Mouse (Mus musculus): ENCODE results near the gene Popdc2.

The Popdc2 gene

DNA sequence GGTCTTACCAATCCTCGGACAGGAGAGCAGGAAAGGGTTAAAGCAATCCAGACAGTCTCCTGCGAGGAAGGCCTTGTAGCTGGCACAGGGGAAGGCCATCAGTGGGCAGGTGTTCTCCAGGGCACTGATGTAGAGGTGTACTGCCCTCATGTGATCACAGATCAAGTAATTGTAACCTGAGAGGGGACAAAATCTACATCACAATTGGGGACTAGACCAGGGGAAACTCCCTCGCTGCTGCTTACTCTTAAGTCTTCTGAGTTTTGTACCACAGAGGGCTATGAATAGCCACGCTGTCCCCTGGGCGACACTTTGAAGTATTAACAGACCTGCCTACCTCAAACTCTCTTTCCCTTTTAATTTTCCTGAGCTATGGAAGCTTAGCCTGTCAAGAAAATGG, 45.6 kb downstream of the Popdc2 start:
- no peak for DNase-seq

DNA sequence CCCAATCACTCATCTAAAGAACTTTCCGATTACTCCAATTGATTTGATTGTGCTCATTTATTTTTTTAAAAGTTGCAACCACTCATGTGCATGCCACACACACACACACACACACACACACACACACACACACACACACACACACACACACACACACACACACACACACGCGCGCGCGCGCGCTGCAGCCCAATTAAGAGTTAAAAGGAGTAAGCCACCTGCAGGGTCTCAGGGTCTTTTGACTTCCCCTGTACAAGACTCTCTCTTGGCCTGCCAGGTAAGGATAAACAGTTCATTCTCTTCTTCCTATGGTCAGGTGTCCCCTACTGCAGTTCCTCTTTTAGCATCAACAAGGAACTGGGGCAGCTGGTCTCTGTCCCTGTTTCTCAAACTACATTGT, 46.4 kb downstream of the Popdc2 start:
- DNase-seq: no peak

DNA sequence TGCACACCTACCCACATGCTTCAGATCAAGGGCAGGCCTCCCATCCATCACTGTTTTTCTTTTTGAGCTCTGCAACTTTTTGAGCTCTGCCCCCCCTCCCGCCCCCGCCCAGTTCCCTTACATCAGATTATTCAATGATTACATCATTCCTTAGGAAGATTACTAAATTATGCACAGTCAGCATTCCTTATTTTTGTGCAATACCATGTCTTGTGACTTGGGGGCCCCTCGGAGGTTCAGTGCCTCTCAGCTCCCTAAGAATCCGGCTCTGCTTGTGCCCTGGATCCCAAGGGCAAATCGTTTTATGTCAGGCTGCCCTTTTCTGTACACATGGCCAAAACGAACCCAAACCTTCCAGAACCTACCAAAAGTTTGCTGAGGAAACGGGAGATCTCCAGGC, 52.9 kb downstream of the Popdc2 start:
- no peak for DNase-seq

DNA sequence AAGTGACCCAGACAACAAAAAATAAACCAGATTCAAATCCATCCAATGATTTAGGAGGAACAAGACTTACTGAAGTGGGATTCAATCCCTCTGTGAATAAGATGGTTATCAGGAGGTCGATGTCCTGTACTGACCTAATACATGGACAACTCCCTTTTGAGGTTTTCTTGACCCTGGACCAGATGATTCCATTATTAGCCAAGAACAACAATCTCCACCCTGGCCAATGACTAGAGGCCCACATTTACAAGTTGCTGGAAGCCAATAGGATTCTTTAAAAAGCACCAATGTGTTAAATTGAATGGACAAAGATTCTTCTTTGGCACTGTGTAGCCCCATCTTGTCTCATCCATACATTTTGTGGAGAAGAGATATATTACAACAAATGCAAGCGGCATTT, 63.4 kb downstream of the Popdc2 start:
- DNase-seq: no peak

DNA sequence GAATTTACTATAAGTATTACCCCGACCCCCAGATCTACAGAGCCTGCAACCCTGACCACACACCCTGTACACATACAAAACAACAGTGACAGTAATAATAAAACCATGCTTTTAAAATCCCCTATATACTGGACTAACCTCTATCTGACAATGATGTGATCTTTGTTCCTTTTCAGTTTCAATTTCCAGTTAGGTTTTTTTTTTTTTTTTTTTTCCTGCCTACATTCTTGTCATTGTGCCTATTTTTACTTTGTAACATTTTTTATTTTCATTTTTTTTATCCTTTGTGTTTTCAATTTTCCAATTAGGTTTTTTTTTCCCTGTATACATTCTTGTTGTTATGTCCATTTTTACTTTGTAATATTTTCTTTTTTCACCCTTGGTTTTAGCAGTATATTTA, 63.8 kb downstream of the Popdc2 start:
- no peak for DNase-seq
